In genomic region chr3:14950031-14950430, GRCm38 (mm10) we compare ENCODE assay signal across 31 mouse cellular contexts.
DNase-seq lines count a peak whose midpoint lies in the region; ATAC-seq lines count a peak whose summit lies in the region.
"Had no signal": no experiment of that assay in that cellular context is flagged by ENCODE, and none has a peak within 500 bp of the region (broad histone marks: within the 10 kb centered on the region; RNA-seq: fewer than 3 reads in every experiment).

No protein-coding gene starts in this region.

- no peak overlapping the region for H3K9ac ChIP-seq in kidney, embryonic 16.5 days (replicated peaks; ENCODE audit: low read length)
- H3K9ac ChIP-seq: forebrain, postnatal 0 days; heart, embryonic 15.5 days; hindbrain, embryonic 15.5 days; limb, embryonic 15.5 days; liver, embryonic 14.5 days; lung, embryonic 14.5 days; midbrain, embryonic 13.5 days; stomach, embryonic 15.5 days had no signal

- peak; percentile 60 for DNase-seq in left cerebral cortex, postnatal 4 days
- DNase-seq in left cerebral cortex, adult 9 months (ENCODE audit: low spot score in 2 of 2) = no peak
- peak; percentile 64 to 75 for DNase-seq in cerebellum, adult 18-20 months
- peak; percentile 69 to 80 for DNase-seq in cerebellum, postnatal 14 days
- no peak for DNase-seq in thymus, postnatal 14 days
- DNase-seq in gastrocnemius, postnatal 14 days = no peak
- DNase-seq: adrenal gland, postnatal 36 days; B cell, adult 2 months; forebrain, postnatal 0 days; heart, postnatal 36 days; kidney, adult 9 months; kidney, postnatal 25 days; lung, embryonic 14.5 days; lung, postnatal 36 days; right cerebral cortex, adult 18-20 months; right cerebral cortex, postnatal 4 days; thymus, adult 18-20 months had no signal

- no peak overlapping the region for H3K4me2 ChIP-seq in kidney, embryonic 16.5 days (replicated peaks; ENCODE audit: low read depth, low read length)
- H3K4me2 ChIP-seq: heart, embryonic 15.5 days; hindbrain, embryonic 15.5 days; limb, embryonic 15.5 days; lung, embryonic 14.5 days; midbrain, embryonic 13.5 days; stomach, embryonic 15.5 days had no signal

- H3K9me3 ChIP-seq in kidney, embryonic 16.5 days (ENCODE audit: low read length) = no peaks in the 10 kb centered on the region
- H3K9me3 ChIP-seq: forebrain, embryonic 10.5 days; G1E; heart, embryonic 15.5 days; hindbrain, embryonic 15.5 days; limb, embryonic 15.5 days; megakaryocyte, embryonic 14.5 days; midbrain, embryonic 13.5 days; stomach, embryonic 15.5 days had no signal

- H3K27me3 ChIP-seq in kidney, embryonic 16.5 days (ENCODE audit: insufficient read depth, low read length) = no peaks in the 10 kb centered on the region
- H3K27me3 ChIP-seq: CH12.LX; heart, embryonic 15.5 days; hindbrain, embryonic 15.5 days; limb, embryonic 15.5 days; megakaryocyte, embryonic 14.5 days; midbrain, embryonic 13.5 days; Patski; stomach, embryonic 15.5 days had no signal

- intact Hi-C loops in left cerebral cortex, postnatal 4 days (cut with DNase I) = no loop called here
- intact Hi-C loops in gastrocnemius, postnatal 14 days (cut with DNase I; ENCODE audit: low total_unique reads) = no loop called here

- no peaks in the 10 kb centered on the region for H3K36me3 ChIP-seq in kidney, embryonic 16.5 days (ENCODE audit: insufficient read depth, low read length)
- H3K36me3 ChIP-seq: forebrain, embryonic 10.5 days; G1E; heart, embryonic 15.5 days; hindbrain, embryonic 15.5 days; limb, embryonic 15.5 days; midbrain, embryonic 13.5 days; stomach, embryonic 15.5 days had no signal

- H3K4me1 ChIP-seq in kidney, embryonic 16.5 days (ENCODE audit: insufficient read depth, low read length) = peaks cover 3% of the 10 kb centered on the region; the same call in 1 of the 2 replicates
- H3K4me1 ChIP-seq: forebrain, embryonic 10.5 days; heart, embryonic 15.5 days; hindbrain, embryonic 15.5 days; limb, embryonic 15.5 days; midbrain, embryonic 13.5 days; stomach, embryonic 15.5 days had no signal

- no peak for ATAC-seq in kidney, embryonic 16.5 days (ENCODE audit: low FRiP score, low TSS enrichment)
- ATAC-seq: forebrain, postnatal 0 days; intestine, embryonic 16.5 days; midbrain, embryonic 13.5 days; Patski had no signal

- no peak overlapping the region for H3K27ac ChIP-seq in kidney, embryonic 16.5 days (ENCODE audit: low read length)
- H3K27ac ChIP-seq: forebrain, embryonic 10.5 days; heart, embryonic 15.5 days; hindbrain, embryonic 15.5 days; limb, embryonic 15.5 days; liver, embryonic 14.5 days; midbrain, embryonic 13.5 days; stomach, embryonic 15.5 days had no signal

- WGBS in kidney, embryonic 16.5 days = 80% methylated on average over 2 of the region's 2 CpGs

- no peak overlapping the region for H3K4me3 ChIP-seq in kidney, embryonic 16.5 days (ENCODE audit: low read length)
- H3K4me3 ChIP-seq: forebrain, embryonic 10.5 days; heart, embryonic 15.5 days; hindbrain, embryonic 15.5 days; limb, embryonic 15.5 days; megakaryocyte, embryonic 14.5 days; midbrain, embryonic 13.5 days; myocyte; stomach, embryonic 15.5 days had no signal

Comparison
In these comparisons a context has a peak if more than half of its experiments do, and no peak if none do; other contexts are left out.
1. DNase-seq: peak in left cerebral cortex, postnatal 4 days (single experiment), cerebellum, adult 18-20 months (2 of 2) and cerebellum, postnatal 14 days (2 of 2); none in left cerebral cortex, adult 9 months (0 of 2), thymus, postnatal 14 days (single experiment) and gastrocnemius, postnatal 14 days (single experiment).